Mouse (Mus musculus): Measurements from ENCODE around the gene Vmn1r61. TPM values are rescaled to one million over a fixed set of nuclear protein-coding genes. Genes with fewer than 3 reads are reported as not detected.

The Vmn1r61 gene
- not detected for total RNA-seq (2021)
- long read RNA-seq, experiment 1, result 0 reads
- long read RNA-seq, experiment 2, result 0 reads

GRCm38 (mm10) chr7:5613195-5613594, at the start of gene Vmn1r61:
Vmn1r61 (minus strand) TSS chr7:5613295.
- no peak for DNase-seq (ENCODE audit: low spot score in 2 of 2)

Other genes starting within 250 kb of the Vmn1r61 start
- gene Vmn1r58, start 199.9 kb downstream of the Vmn1r61 start, total RNA-seq (2021), result not detected
- gene Vmn1r59, start 156.5 kb downstream of the Vmn1r61 start, total RNA-seq (2021), result not detected
- gene Vmn2r28, start 119.3 kb downstream of the Vmn1r61 start, total RNA-seq (2021), result not detected
- not detected for gene Vmn1r60, start 66.0 kb downstream of the Vmn1r61 start, total RNA-seq (2021)
- gene Vmn1r62, start 60.3 kb upstream of the Vmn1r61 start, total RNA-seq (2021), result not detected
- not detected for gene Vmn1r63, start 192.2 kb upstream of the Vmn1r61 start, total RNA-seq (2021)

All from layer of hippocampus, postnatal 14 days (tissue).